Mouse (Mus musculus): ENCODE results near the gene Zfp536.

The Zfp536 gene

DNA sequence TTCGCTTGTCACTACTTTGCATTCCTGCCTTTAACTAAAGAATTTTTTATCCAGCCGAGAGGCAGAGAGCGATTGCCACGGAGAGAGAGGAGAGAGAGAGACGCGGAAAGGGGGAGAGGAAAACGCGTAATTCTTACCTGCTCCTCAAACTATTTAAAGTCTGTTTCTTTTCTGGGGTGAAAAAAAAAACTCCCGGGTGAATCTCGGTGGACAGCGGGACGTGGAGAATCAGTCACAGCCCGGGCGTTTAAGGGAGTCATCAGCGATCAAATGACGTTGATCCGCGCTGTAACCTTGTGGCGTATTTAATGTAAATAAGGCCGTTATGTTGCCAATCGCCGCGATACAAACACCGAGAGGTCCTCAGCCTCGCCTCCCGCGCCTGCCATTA is at the start of gene Zfp536:
Gene Zfp536, minus strand, starts transcription at position 330 of the 391 bp plus-strand sequence.
- DNase-seq (ENCODE audit: low spot score in 2 of 2), result no peak

DNA sequence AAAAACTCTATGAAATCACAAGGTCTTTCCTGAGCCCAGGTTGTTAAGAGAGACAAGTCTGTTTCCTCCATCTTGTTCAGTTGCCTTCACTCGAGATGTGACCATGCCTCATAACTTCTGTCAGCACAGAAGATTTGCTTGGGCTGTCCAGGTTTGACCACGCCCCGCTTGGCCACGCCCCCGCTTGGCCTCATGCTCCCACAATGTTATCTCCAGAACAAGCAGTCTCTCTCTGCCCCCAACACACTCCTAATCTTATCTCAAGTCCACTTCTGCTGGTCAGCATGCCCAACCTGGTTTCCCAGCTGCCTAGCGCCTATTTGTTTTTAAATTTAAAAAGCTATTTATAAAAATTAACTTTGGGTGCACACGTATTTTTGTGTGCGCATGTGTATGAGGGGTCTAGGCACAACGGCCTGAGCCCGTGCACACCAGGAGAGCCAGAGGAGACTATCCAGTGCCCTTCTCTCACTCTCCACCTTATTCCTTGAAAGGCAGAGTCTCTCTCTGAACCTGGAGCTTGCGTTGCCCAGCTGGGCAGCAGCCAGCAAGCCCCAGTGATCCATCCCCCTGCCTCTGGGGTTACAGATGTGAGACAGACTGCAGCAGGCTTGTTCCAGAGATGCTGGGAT is 47.3 kb upstream of the Zfp536 start:
- DNase-seq (ENCODE audit: low spot score in 2 of 2), result no peak

DNA sequence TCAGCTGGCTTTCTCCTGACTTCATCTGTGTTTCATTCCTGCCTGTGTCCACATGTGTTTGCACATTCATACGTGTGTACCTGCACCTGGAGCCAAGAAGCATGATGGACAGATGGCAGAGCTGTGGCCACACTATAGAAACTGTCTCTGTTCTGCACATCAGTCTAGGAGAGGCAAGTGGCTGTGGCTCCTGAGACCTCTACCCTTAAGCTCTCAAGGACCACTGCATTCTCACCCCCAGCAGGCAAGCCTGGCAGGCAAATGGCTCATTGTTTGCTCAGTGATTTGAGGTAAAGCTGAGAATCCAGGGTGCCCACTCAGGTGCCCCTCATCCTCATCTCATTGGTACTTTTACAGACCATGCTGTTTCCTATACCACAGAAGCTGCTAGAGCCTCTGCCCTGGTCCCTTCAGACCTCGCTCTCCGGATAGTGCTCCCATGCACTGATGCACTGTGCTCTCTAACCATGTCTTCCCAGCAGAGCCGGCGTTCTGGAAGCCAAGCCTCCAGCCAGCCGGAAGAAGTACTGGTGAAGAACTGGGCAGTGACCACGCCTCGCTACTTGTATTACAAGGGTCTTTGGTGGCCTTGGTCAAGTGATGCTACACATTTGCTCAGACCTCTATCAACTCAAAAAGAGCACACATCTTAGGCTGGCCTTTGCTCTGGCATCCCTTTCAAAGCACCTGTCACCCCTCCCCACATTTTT is 45.3 kb upstream of the Zfp536 start:
- no peak for DNase-seq (ENCODE audit: low spot score in 2 of 2)

DNA sequence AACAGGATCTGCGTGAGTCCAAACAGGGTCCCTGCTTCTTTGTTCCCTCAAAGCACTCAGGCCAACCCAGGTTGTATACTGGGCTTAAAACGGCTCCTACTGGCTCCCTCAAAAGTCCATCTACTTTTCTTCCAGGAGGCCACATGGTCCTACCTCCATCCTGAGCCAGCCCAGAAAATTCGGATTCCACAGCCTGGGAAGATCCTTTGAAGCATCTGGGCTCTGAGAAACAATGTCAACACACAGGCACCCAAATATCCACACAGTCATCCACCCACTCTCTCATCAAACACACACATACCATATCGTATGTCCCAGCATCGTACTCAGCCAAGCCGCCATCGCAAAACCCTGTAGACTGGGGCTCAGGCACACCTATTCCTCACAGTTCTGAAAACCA is 43.5 kb upstream of the Zfp536 start:
- no peak for DNase-seq (ENCODE audit: low spot score in 2 of 2)

DNA sequence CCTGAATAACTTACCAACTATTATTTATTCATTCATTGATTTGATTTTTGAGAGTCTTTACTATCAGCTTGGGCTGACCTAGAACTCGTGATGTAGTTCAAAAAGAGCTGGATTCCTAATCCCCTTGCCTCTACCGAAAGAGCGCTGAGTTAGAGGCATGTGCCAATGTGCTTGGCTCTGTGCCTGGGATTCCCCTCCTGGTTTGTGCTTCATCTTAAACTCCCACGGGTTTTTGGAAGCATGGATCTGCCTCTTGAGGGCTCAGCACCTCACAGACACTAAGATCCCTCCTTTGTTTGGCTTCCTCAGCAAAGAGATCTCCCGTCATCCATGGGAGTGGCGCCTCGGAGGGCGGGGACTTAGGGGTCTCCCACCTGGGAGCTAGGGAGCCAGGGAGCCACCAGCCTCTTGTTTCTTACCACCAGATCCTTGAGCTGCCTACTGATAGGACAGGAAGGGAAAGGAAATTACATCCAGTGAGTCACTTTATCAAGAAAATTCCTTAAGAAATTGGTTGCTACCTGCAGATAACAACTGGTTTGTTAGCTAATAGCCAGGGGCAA is 41.5 kb upstream of the Zfp536 start:
- DNase-seq (ENCODE audit: low spot score in 2 of 2), result no peak

DNA sequence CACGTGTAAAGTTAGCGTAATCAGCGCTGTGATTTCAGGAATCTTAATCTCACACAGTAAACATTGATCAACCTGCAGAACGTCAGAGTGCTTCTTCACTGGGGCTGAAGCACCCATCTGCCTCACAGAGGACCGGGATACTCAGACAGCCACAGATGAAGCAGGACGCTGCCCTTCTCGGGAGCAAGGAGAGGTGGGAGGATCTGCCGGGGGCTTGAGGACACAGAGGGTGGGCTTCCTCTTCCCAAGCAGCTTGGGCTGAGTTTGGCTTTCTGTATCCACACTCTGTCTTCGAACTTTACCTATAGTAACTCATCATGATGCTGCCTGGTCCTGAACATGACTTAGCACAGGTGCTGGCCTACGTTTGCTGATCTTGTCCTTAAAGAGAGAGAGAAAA is 40.2 kb upstream of the Zfp536 start:
- no peak for DNase-seq (ENCODE audit: low spot score in 2 of 2)

DNA sequence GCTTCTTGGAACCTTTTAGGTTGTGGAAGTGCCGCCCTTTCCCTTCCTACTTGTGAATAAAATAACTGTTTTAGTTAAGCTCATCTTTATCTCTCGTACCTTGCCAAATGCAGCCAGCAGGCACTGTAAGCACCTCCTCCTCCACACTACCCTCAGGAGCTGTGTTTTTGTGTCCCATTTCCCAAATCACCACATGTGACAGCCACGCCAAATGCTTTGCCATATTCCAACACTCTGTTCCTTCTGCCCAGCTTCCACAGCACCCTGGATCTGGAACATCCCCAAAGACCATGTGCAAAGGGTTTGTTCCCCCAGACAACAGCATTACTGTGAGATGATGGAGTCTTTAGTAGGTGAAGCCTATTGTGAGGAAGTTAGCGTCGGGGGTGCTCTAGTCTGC is 36.5 kb upstream of the Zfp536 start:
- DNase-seq (ENCODE audit: low spot score in 2 of 2), result no peak

DNA sequence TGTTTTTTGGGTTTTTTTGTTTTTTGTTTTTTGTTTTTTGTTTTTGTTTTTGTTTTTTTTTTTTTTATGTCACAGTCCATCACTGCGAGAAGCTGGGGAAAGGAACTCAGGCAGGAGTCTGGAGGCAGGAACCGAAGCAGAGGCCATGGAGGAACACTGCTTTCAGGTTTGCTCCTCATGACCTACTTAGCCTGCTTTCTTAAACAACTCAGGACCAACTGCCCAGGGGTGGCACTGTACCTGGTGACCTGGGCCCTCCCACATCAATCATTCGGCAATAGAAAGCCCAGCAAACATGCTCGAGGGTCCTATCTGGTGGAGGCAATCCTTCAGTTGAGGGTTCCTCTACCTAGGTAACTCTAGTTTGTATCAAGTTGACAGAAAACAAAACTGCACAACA is 35.6 kb upstream of the Zfp536 start:
- no peak for DNase-seq (ENCODE audit: low spot score in 2 of 2)

DNA sequence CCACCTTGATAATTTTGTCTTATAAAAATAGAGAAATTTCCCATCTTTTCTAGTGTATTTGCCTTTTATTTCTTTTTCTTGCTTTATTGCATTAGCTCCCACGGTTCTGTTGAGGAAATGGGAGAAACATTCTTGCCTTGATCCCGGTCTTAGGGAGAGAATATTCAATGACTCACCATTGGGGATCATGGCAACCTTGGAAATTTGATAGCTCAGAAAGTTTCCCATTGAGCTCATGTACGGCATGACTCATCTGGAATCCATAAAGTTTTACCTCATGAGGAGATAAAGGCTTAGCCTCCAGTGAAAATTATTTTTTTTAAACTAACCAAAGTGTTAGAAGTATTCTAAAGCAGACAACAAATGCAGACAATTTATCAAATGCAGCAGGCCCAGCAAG is 27.7 kb upstream of the Zfp536 start:
- DNase-seq (ENCODE audit: low spot score in 2 of 2), result no peak

DNA sequence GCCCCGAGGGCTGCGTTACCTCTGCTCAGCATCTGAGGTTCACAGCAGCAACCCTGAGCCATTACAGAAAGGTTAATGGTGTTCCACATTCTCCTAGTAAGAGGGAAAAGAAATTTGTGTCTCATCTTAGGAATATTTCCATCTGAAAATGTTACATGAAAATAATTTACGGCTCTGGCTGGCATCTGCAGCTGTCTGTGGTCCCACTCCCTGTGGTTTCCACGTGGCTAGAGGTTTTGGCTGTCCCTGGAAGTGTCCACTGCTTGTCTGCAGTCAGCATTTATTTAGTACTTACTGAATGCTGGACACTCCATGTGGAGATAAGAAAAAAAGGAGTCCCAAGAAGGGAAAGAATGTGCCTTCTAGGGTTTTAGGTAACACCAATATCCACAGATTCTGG is 15.3 kb upstream of the Zfp536 start:
- no peak for DNase-seq (ENCODE audit: low spot score in 2 of 2)

DNA sequence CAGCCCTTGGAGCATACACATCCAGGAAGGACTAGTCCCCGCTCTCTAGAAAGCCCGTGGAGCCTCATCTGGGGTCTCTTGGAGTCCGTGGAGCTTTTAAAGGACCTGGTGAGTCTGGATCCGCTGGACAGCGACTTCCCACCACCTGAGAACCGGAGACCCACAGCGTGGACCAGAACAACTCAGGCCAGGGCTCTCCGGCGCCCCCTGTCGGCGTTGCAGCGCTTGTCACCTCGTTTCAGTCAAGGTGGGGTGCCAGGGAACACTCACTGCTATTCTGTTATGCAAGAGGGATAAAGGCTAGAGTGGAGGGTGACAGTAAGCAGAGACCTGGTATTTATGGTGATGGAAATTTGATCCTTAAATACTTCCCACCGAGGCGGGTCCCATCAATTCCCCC is 2.1 kb upstream of the Zfp536 start:
- peak in 1 of 2 experiments; percentile 50 for DNase-seq (ENCODE audit: low spot score in 2 of 2)

DNA sequence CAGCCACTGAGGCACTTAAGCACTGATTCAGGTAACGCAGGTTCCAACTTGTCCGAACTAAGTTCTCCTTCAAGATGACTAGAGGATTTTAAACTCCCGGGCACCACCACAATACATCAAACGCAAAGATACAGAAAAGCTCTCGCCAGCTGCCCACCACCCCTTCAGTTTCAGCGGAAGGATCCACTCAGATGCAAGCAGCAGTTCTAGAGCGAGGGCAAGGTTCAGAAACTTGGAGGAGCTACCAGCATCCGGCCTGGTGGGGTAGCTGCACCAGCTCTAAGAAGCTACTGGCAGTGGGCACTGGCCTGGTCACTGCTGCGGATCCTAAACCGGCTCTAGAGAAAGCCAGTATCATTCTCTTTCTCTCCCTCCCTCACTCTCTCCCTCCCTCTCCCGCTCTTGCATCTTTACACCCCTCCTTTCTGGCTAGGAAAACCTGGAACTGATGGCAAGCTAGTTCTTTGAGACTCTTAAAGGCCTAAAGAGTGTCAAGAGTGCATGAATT is 1.1 kb upstream of the Zfp536 start:
- no peak for DNase-seq (ENCODE audit: low spot score in 2 of 2)

DNA sequence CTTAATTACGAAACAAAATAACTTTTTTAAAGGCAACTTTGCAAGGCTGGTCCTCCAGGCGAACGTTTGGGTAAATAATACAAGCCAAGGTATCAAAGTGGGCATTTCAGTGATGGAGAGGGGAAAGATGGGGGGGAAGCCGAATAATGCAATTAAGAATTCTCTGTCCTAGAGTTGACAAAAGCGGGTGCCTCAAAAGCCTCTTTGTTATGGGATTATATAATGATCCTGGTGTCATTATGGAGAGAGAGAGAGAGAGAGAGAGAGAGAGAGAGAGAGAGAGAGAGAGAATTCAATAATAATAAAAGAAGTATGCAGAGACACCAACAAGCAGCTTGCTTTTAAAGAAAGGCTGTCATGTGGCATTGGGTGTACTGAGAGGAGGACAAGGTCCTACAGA is 465 bp upstream of the Zfp536 start:
- no peak for DNase-seq (ENCODE audit: low spot score in 2 of 2)

DNA sequence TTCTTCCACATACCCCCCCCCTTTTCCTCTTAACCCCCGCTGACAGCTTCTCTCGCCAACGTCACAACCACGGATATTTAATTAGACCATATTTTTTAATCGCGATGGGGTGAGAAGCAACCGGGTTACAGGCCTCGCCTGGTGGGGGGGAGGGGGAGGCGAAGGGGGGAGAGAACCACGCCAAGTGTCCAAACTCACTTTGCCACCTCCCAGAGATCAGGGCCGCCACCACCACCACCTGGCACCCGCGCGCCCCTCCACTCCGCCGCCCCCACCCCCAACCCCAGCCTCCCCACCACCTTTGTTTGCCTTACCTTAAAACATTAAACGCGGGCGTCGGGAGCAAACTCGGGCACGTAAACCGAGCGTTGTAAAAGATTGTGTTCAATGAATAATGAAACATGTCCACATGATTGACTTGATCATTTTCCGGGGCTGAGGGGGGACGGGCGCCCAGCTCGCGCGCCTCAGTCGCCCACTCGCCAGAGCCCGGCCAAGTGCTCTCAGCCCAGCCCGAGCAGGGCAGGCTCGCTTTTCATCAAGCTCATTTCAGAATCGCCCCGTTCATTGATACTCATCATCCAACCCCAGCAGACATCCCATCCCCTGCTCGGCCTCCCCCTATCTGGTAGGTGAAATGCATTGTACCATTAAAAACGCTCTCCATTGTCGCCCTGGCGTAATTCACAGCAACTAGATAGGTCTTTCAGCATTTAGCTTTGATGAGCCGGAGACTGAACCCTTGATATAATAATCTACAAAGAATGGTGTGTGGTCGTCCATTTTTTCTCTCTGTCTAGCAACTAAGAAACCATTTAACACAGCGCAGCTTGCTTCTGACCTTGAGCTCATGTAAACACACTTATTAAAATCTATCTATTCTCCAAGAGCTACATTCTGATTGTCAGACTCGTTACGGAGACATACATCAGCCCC is 797 bp downstream of the Zfp536 start:
- DNase-seq (ENCODE audit: low spot score in 2 of 2), result no peak

DNA sequence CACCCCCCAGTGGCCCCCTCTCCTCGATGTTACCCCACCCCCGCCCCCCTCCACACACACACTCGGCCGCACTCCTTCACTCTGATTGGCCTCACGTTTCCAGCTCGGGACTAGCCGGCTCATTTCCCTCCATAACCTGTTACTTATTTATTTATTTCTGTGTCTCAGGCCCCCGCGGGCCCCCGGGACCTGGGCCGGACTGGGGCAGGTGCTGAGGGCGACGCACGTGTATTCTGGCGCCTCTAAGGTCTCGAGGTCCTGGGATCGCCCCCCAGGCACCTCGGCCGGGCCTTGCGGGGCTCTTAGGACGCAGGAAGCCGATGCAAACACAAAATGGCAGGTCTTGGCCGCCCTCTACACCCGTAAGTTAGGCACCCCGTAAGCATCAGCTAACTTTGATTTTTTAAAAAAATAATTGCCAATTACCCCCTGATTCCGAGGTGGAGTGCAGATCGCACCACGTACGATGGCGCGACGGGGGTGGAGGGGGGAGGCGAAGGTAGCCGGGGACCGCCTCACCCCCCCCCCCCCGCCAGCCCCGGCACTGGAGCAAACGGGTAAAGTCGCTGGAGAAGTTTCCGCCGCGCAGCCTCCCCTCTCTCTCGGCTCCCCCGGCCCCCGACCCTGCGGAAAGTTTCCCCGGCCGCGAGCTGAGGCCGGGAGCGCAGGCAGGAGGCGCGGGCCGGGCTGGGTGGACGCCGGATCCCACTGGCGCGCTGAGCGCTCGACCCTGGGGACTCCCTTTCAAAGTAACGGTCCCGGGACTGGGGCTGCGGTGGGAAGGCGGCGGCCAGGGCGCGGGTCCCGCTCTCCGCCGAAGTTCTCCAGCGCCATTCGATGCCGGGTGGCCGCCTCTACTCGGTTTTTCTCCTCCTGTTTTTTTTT is 1.7 kb downstream of the Zfp536 start:
- DNase-seq (ENCODE audit: low spot score in 2 of 2), result no peak

DNA sequence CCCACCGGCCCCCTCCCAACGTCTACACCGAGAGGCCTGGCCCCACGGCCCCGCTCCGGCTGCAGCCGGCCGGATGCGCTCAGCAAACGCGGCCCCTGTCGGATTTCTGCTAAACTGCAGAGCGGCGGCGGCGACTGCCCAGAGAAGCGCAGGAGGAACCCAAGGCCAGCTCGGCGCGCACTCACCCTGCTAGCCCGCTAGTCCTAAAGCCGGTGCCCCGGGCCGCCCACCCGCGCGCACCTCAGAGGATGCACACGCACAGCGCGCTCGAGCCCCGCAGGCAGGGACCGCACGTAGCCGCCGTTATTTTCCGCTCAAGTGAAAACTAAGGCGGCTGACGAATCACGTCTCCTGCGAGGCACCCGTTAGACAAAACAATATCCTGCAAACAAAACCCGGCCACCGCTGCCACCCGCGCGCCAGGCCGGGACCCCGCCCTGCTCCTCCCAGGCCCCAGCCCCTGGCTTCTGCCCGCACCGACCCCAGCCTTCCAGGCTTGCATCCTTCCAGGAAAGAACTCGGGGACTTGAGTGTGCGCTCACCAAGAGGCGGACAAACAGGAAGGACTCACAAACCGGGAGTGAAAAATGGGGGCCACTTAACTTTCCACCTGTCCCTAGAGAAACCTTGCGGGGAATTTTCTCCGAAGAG is 2.9 kb downstream of the Zfp536 start:
- DNase-seq (ENCODE audit: low spot score in 2 of 2), result peak in 1 of 2 experiments; percentile 12

DNA sequence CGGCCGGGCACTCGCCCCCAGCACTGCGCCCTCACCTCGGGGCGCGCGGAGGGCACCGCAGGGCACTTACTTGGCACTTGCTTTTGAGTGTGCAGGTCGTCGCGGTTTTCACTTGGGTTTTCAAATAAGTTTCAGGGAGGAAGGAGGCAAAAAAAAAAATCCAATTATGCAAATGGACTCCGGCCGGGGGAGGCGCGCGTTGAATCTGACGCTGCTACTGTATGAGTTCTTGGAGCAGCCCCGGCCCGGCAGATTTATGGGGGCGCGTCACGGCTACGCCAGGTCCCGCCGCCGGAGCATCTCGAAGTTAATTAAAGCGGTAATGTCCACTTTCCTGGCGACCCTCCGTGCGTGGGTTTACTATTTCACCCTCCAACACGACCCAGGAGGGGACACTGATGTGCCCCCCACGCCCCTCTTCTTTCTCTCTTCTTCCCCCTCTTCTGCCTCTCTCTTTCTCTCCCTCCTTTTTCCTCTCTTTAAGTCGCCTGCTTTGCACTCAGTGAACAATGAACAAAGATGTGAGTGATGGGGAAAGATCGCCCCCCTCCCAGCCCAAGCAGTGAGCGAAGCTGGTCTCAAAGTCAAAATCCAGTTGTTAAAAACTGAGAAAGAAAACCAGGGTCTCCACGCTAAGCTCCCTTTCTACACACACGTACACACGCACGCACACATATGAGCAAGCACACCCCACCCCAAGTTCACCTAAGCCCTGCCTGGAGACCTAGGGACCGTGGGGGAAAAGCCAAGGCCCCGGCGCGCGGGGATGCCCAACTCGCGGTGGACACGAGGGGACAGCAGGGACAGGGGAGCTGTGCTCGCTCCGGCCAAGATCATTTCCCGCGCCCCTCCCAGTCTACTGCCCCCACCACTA is 3.7 kb downstream of the Zfp536 start:
- DNase-seq (ENCODE audit: low spot score in 2 of 2), result no peak

DNA sequence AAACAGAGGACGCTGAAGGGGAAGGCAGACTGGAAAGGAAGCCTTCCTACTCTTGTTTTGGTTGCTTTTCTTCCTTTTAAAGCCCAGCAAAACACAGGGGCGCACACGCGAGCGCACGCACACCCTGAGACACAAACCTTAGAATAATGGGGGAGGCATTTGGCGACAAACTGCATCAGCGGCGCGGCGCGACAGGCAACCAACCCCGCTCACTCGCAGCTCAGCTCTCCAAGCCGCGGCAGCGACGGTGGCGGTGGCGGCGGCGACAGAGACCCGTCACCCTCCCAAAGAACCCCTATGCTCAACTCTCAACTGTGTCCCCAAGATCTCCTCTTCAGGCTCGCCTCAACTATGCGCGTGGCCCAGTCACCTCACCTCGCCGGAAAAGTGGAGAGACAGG is 4.4 kb downstream of the Zfp536 start:
- DNase-seq (ENCODE audit: low spot score in 2 of 2), result no peak

DNA sequence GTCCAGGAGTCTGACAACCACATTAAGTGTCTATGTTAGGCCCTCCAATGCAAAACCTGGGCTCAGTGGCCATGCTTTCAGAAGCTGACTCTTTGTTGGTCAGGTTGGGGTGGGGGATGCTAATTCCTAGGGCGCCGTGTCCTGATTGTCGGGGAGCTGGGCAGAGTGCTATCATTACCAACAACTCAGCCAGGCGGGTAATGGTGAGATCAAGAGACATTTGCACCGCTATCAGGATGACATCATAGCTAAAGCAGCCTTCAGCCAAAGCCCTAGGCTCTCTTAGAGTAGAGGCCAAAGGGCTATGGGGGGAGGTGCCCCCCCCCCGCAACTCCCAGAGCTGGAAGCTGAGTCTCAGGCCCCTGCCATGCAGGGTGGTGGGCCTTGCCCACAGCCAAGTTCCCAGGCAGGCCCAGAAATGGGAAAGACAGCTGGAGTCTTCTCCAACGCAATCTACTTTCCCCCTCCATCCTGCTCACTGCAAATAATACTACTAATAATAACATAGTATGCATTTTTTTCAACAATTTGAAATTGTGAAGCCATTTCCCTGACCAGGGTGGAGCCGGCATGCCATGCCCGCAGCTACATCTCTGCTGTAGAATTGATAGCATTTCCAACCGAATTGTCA is 5.0 kb downstream of the Zfp536 start:
- no peak for DNase-seq (ENCODE audit: low spot score in 2 of 2)
